Mouse (Mus musculus): ENCODE measurements at regions not wholly inside any gene's neighbourhood (a gene's known extent, or its start where the extent isn't known, plus 50 kb on each side); places are given as distances from the start of the nearest gene placed in this dataset.

- peak; percentile 91 for ATAC-seq (replicated peaks; ENCODE audit: poor library complexity)
Observed at GRCm38 (mm10) chr16:95820013-95820412, 118.1 kb downstream of the Ets2 start.

GRCm38 (mm10) chr16:95815966-95816365 is 114.1 kb downstream of the Ets2 start:
- ATAC-seq (replicated peaks; ENCODE audit: poor library complexity) = no peak

DNA sequence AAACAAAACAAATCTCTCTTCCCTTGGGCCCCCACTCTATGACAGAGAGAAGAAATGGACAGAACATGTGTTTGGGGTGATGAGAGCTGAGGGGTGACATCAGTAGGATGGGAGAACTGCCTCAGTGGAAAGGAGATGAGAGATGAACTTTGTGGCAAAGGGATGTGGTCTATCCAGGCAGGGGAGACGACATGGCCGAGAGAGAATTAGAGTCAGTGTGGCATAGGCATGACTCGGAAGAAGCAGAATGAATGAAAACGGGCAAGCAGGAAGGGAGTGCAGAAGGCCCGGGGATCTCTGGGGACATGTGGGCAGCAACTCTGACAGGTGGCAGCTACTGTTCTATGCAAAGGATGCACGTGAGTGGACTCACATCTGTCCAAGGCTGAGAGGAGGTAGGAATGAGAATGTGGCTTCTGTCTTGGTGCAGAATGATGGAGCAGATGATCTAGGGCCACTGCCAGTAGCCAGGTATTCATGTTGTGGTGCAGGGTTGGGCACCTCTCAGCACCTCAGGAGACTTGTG is 113.4 kb downstream of the Ets2 start:
- ATAC-seq (replicated peaks; ENCODE audit: poor library complexity) = no peak

- no peak for ATAC-seq (replicated peaks; ENCODE audit: poor library complexity)
Observed at GRCm38 (mm10) chr16:95814513-95815118, 112.7 kb downstream of the Ets2 start.

- ATAC-seq (replicated peaks; ENCODE audit: poor library complexity) = no peak
Observed at GRCm38 (mm10) chr16:95811092-95811491, 109.2 kb downstream of the Ets2 start.

- ATAC-seq (replicated peaks; ENCODE audit: poor library complexity) = no peak
Observed at GRCm38 (mm10) chr16:95809127-95809876, 107.4 kb downstream of the Ets2 start.

GRCm38 (mm10) chr16:95806510-95806909 is 104.6 kb downstream of the Ets2 start:
- ATAC-seq (replicated peaks; ENCODE audit: poor library complexity) = no peak

- 0 out of 2 replicates have a peak, but pooled peaks have one; percentile 46 for ATAC-seq (replicated peaks; ENCODE audit: poor library complexity)
Observed at GRCm38 (mm10) chr16:95804199-95804598, 102.3 kb downstream of the Ets2 start.

GRCm38 (mm10) chr16:95802641-95803040 is 100.8 kb downstream of the Ets2 start:
- no peak for ATAC-seq (replicated peaks; ENCODE audit: poor library complexity)

GRCm38 (mm10) chr16:95802207-95802606 is 100.3 kb downstream of the Ets2 start:
- no peak for ATAC-seq (replicated peaks; ENCODE audit: poor library complexity)

GRCm38 (mm10) chr16:95800911-95801442 is 99.1 kb downstream of the Ets2 start:
- no peak for ATAC-seq (replicated peaks; ENCODE audit: poor library complexity)

DNA sequence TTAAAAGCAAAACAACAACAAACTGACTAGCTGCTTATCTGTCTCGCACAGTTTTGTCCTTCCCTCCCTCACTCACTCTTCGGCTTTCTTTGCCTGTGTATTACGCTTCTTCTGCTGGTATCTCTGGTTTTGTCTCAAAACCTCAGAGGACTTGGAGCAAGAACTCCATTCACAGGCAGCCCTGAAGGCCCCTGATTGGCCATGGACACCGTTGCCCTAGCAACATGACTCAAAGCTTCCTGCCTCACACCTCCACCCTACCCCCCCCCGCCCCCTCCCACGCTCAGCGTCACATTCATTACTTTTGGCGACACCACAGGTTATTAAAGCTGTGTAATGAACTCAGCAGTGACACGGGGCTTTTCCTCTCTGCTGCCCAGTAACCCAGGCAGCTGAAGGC is 96.7 kb downstream of the Ets2 start:
- peak; percentile 36; the same call in 1 of the 2 replicates for ATAC-seq (replicated peaks; ENCODE audit: poor library complexity)

DNA sequence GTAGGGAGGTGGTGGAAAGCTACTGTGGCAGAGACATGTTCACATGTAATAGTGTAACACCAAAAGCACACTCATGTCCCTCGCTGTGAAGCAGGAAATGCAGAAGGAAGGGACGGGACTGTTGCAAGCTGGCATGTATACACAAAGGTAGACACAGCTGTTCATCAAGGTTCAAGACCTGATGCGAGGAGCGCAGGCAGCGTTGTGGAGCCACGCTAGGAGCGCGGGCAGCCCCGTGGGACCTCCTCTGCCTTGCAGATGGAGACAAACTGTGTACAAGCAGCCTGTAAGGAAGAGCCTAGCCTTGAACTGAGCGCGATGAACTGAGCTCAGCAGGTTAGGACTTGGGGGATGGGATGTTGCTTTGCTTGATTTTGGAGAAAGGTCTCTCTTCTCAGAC is 96.2 kb downstream of the Ets2 start:
- ATAC-seq (replicated peaks; ENCODE audit: poor library complexity) = no peak

DNA sequence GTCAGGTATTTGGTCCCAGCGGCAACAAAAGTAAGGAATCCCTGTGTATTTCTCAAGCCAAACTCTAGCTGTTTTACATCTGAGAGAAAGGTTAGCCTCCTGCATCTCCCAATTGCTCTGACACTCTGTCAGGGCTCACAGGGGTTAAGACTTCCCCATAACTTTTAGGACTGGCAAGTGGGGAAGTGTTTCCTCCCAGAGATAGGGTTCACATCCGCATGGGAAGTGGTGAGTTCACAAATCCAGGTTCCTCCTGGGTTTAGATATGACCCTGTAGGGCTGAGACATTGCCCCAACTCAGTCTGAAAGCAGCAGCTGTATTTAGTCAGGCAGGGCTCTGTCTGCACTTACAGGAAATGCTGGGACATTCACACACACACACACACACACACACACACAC is 95.3 kb downstream of the Ets2 start:
- peak; percentile 67 for ATAC-seq (replicated peaks; ENCODE audit: poor library complexity)

- ATAC-seq (replicated peaks; ENCODE audit: poor library complexity) = no peak
Observed at GRCm38 (mm10) chr16:95794876-95795275, 93.0 kb downstream of the Ets2 start.

DNA sequence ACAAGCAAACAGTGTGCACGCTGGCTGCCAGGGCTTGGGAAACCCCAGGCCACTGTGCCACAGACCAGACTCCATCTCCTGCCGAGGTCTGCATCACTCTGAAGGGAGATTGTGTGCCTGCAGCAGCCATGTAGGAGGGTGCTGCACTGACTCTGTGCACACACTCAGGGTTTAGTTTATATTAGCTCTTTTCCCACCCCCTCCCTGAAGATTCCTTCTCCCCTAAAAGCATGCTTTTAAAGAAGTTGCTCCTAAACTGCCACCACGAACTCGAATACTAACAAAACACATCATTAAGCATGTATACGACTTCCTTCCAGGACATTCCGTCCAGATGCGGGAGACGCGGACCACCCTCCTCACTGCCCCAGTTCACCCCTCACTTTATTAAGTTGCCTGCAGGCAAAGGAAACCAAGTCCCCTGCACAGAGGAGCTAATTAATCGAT is 92.4 kb downstream of the Ets2 start:
- no peak for ATAC-seq (replicated peaks; ENCODE audit: poor library complexity)

DNA sequence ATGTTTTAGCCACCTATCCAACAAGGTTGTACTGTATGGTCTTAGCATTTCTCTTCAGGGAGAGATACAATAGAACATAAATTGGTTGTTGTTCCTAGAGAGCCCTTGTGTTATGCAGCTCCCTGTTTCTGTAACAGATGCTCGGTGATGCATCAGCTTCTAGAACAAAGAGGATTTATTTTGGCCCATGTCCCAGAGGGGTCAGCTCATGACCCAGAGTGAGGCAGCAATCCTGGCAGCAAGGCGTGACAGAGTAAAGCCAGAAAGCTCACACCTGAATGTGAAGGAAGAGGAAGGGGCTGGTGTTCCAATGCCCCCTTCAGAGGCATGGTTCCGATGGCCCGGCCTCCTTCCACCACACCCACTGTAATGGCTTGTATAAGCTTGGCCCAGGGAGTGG is 88.8 kb downstream of the Ets2 start:
- no peak for ATAC-seq (replicated peaks; ENCODE audit: poor library complexity)

GRCm38 (mm10) chr16:95789548-95789947 is 87.7 kb downstream of the Ets2 start:
- no peak for ATAC-seq (replicated peaks; ENCODE audit: poor library complexity)

DNA sequence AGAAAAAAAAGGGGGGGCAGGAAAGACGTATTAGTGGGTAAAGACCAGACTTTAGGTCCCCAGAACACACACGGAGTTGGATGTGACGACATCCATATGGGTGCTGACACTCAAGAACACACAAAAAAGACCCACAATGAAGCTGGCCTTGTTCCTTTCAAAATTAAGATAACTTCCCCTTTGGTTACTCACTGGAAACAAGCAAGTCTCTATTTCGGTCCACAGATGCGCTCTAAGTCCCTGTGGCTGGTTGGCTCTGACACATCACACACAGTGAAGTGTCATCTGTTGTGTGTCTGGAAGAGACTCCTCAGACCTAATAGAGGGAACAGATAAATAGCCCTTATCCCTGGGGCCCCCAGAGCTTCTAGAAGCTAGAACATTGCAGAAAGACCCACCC is 79.8 kb downstream of the Ets2 start:
- ATAC-seq (replicated peaks; ENCODE audit: poor library complexity) = no peak

GRCm38 (mm10) chr16:95780431-95780830 is 78.6 kb downstream of the Ets2 start:
- ATAC-seq (replicated peaks; ENCODE audit: poor library complexity) = no peak

- no peak for ATAC-seq (replicated peaks; ENCODE audit: poor library complexity)
Observed at GRCm38 (mm10) chr16:95778845-95779722, 77.2 kb downstream of the Ets2 start.
